Mouse (Mus musculus): ENCODE measurements around the gene Sirt6. TPM values are rescaled to one million over a fixed set of nuclear protein-coding genes. Genes with fewer than 3 reads are reported as not detected.

Sirt6 gene
- total RNA-seq (2012; rRNA removed) (8.2 and 10.5 TPM in 2 replicates), polyA plus RNA-seq (2012; ENCODE audit: insufficient read depth in 1 of 2, insufficient read length in 2 of 2, low read depth in 1 of 2, low replicate concordance in 2 of 2, missing spikeins in 1 of 2) (10 to 100 TPM in 1 of 2 experiments, not detected in 1; 38.2 TPM)

DNA sequence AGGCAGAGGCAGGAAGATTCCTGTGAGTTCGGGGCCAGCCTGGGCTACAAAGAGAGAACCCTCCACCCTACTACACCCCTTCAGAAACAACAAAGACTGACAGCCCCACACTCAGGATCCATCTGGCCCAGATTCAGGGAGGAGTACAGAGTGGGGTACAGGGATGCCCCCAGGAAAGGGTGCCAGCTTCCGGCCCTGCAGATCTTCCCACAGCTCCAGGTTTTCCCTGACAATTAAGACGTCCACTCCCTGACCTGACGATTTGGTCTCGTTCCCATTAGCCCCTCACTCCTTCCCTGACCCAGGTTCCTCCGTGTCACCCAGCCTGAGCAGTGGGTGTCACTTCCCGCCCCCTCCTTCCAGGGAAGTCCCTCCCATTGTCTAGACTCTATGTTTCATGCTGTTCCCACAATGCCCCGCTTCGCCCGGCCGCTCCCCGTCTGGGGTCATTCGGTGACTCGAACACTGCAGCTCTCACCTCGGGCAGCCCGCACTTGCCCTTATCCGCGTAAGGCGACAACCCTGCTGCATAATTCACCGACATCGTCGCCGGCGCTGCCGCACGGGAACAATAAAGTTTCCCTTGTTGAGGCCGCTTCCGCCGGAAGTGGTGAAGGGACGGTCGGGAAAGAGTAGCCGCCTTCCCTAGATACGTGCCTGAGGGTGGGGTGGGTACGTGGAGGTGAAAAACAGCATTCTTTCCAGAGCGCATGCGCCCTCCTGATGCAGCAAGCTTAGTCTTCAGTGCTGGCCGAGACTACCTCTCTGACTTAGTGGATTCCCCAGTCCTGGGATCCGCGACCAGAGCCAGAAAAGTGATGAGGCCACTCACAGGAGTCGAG is at the start of gene Sirt6:
Gene Sirt6 (minus strand): TSS at position 804 of the 842 bp plus-strand sequence.
- H3K9me3 ChIP-seq (replicated peaks; ENCODE audit: insufficient read depth, low read length) = no peaks in the 10 kb centered on the region
- peaks cover 4% of the 10 kb centered on the region; the same call in 1 of the 2 replicates for H3K79me2 ChIP-seq (ENCODE audit: control insufficient read depth, insufficient read depth, low read length, poor library complexity)
- H3K4me3 ChIP-seq (ENCODE audit: control insufficient read depth in 1 of 2, insufficient read depth in 1 of 2, low read depth in 2 of 2, low read length in 2 of 2) = peak within 1 kb of the TSS; percentile 70 to 90
- peak; percentile 98 for DNase-seq (ENCODE audit: low read depth, low spot score)
- no peaks in the 10 kb centered on the region for H3K27me3 ChIP-seq (ENCODE audit: control insufficient read depth in 1 of 2, insufficient read depth in 2 of 2, low read length in 2 of 2)
- peak within 1 kb of the TSS; percentile 93 for H3K27ac ChIP-seq (ENCODE audit: control insufficient read depth, low read depth, low read length)
- H3K4me1 ChIP-seq (ENCODE audit: control insufficient read depth in 1 of 2, insufficient read depth in 2 of 2, low read length in 2 of 2) = peaks cover 2 to 19% of the 10 kb centered on the region in 2 experiments; a peak in 3 of 4 replicates
- peak within 1 kb of the TSS; percentile 93 for H3K9ac ChIP-seq (ENCODE audit: control insufficient read depth, low read depth, low read length, poor library complexity, severe bottlenecking)
- H3K36me3 ChIP-seq (ENCODE audit: control insufficient read depth in 1 of 2, insufficient read depth in 2 of 2, low read length in 2 of 2) = no peaks in the 10 kb centered on the region; a peak in 1 of 4 replicates
- TF ChIP-seq CHD2 (IDR thresholded peaks at IDR 0.05; ENCODE audit: low read length) (no peak), SIN3A (IDR thresholded peaks at IDR 0.05; ENCODE audit: low read length) (peak; percentile 89; the same call in 1 of the 2 replicates), MYB (IDR thresholded peaks at IDR 0.05; ENCODE audit: low read depth, low read length) (no peak; the same call in 1 of the 2 replicates), ZC3H11A (IDR thresholded peaks at IDR 0.05; ENCODE audit: low read depth, low read length) (no peak), BHLHE40 (IDR thresholded peaks at IDR 0.05; ENCODE audit: borderline replicate concordance, low read depth, low read length) (no peak), KAT2A (conservative IDR thresholded peaks at IDR 0.05; ENCODE audit: low read depth, low read length) (peak; percentile 69; the same call in 1 of the 2 replicates), UBTF (IDR thresholded peaks at IDR 0.05; ENCODE audit: borderline replicate concordance, insufficient read depth, low read depth, low read length) (no peak), TBP (IDR thresholded peaks at IDR 0.05; ENCODE audit: low read depth, low read length) (peak; percentile 75), HCFC1 (IDR thresholded peaks at IDR 0.05; ENCODE audit: low read depth, low read length) (peak; percentile 95), RAD21 (IDR thresholded peaks at IDR 0.05; ENCODE audit: low read depth, low read length) (no peak), RCOR1 (IDR thresholded peaks at IDR 0.05; ENCODE audit: low read depth, low read length) (0 out of 2 replicates have a peak, but pooled peaks have one; percentile 11), MAZ (IDR thresholded peaks at IDR 0.05; ENCODE audit: low read depth, low read length) (peak; percentile 89), POLR2A (IDR thresholded peaks at IDR 0.05; ENCODE audit: control insufficient read depth in 1 of 2, insufficient read depth in 1 of 2, low read depth in 1 of 2, low read length in 2 of 2, poor library complexity in 1 of 2) (peak; percentile 69 to 95; a peak in 3 of 4 replicates), ELF1 (IDR thresholded peaks at IDR 0.05; ENCODE audit: low read depth, low read length) (peak; percentile 70), MYC (IDR thresholded peaks at IDR 0.05; ENCODE audit: low read depth, low read length) (peak; percentile 44; the same call in 1 of the 2 replicates), USF2 (IDR thresholded peaks at IDR 0.05; ENCODE audit: borderline replicate concordance in 1 of 2, insufficient read depth in 1 of 2, low read depth in 1 of 2, low read length in 2 of 2) (no peak), CTCF (IDR thresholded peaks at IDR 0.05 in 2 of 3, conservative IDR thresholded peaks at IDR 0.05 in 1 of 3; ENCODE audit: control insufficient read depth in 1 of 3, insufficient read depth in 1 of 3, low read depth in 2 of 3, low read length in 3 of 3, poor library complexity in 1 of 3, severe bottlenecking in 1 of 3) (no peak), SMC3 (IDR thresholded peaks at IDR 0.05; ENCODE audit: low read depth, low read length) (no peak), MXI1 (IDR thresholded peaks at IDR 0.05; ENCODE audit: low read depth, low read length) (peak; percentile 41; the same call in 1 of the 2 replicates), EP300 (IDR thresholded peaks at IDR 0.05; ENCODE audit: low read depth in 1 of 2, low read length in 2 of 2) (peak in 1 of 2 experiments; percentile 40; a peak in 1 of 4 replicates), JUND (IDR thresholded peaks at IDR 0.05; ENCODE audit: low read depth, low read length) (no peak), CHD1 (IDR thresholded peaks at IDR 0.05; ENCODE audit: low read depth, low read length) (no peak), ZNF384 (IDR thresholded peaks at IDR 0.05; ENCODE audit: low read depth, low read length) (no peak), ZMIZ1 (IDR thresholded peaks at IDR 0.05; ENCODE audit: low read depth, low read length) (peak; percentile 94; the same call in 1 of the 2 replicates), TCF12 (IDR thresholded peaks at IDR 0.05; ENCODE audit: low read depth, low read length) (no peak; the same call in 1 of the 2 replicates), NRF1 (IDR thresholded peaks at IDR 0.05; ENCODE audit: insufficient read depth, low read depth, low read length, poor library complexity, severe bottlenecking) (peak; percentile 88), NELFE (IDR thresholded peaks at IDR 0.05; ENCODE audit: low read depth, low read length) (peak; percentile 91), GABPA (IDR thresholded peaks at IDR 0.05; ENCODE audit: low read depth, low read length) (no peak), ETS1 (IDR thresholded peaks at IDR 0.05; ENCODE audit: low read depth, low read length) (peak; percentile 61; the same call in 1 of the 2 replicates), USF1 (IDR thresholded peaks at IDR 0.05; ENCODE audit: low read depth, low read length) (no peak), POLR2AphosphoS5 (IDR thresholded peaks at IDR 0.05; ENCODE audit: borderline replicate concordance, low read depth, low read length) (no peak), MAX (IDR thresholded peaks at IDR 0.05; ENCODE audit: low read length) (peak; percentile 4; the same call in 1 of the 2 replicates), MEF2A (IDR thresholded peaks at IDR 0.05; ENCODE audit: extremely low read depth, insufficient replicate concordance, low read depth, low read length, poor library complexity, severe bottlenecking) (no peak), TAL1 (IDR thresholded peaks at IDR 0.05; ENCODE audit: low read length) (no peak)
